Mouse (Mus musculus) testis, adult 2 months (tissue): Measurements from ENCODE around the gene Ablim1. TPM values are rescaled to one million over a fixed set of nuclear protein-coding genes. Genes with fewer than 3 reads are reported as not detected.

ENCODE experiments used
- H3K27ac ChIP-seq: fragments of 200-500 bp; 2 replicates; pipeline ENCODE4 v1.5.1; 2012; ENCODE audit warnings: low read depth, low read length; ENCODE audit not compliant: control insufficient read depth, insufficient read depth
- H3K27me3 ChIP-seq: fragments of 200-500 bp; 2 replicates; pipeline ENCODE4 v1.6.1; 2012; ENCODE audit warnings: mild to moderate bottlenecking, low read length, moderate library complexity; ENCODE audit not compliant: control insufficient read depth, insufficient read depth
- H3K36me3 ChIP-seq: fragments of 200-500 bp; 2 replicates; pipeline ENCODE4 v1.6.1; 2012; ENCODE audit warnings: mild to moderate bottlenecking, low read length; ENCODE audit not compliant: control insufficient read depth, insufficient read depth
- H3K4me1 ChIP-seq: fragments of 200-500 bp; 2 replicates; pipeline ENCODE4 v1.6.1; 2012; ENCODE audit warnings: low read length; ENCODE audit not compliant: control insufficient read depth, insufficient read depth
- H3K4me3 ChIP-seq: fragments of 200-500 bp; 2 replicates; pipeline ENCODE4 v1.5.1; 2012; ENCODE audit warnings: low read depth, mild to moderate bottlenecking, low read length, moderate library complexity, mixed read lengths; ENCODE audit not compliant: control insufficient read depth
- CTCF ChIP-seq: fragments of 200-500 bp; IDR thresholded peaks from 2 replicates; pipeline ENCODE4 v1.5.1; 2012; ENCODE audit warnings: low read depth, mild to moderate bottlenecking, inconsistent platforms, low read length, moderate library complexity; ENCODE audit not compliant: control insufficient read depth, insufficient read depth, insufficient replicate concordance
- POLR2A ChIP-seq: fragments of 200-500 bp; IDR thresholded peaks from 2 replicates; pipeline ENCODE4 v1.6.1; 2012; ENCODE audit warnings: low read depth, mild to moderate bottlenecking, inconsistent platforms, low read length, moderate library complexity; ENCODE audit not compliant: control insufficient read depth
- polyA plus RNA-seq: library from polyadenylated mRNA; depleted of rRNA; stranded (reverse); fragments of >200 nt; gene quantifications from 2 replicates; pipeline ENCODE4 v1.2.3, GENCODE M21; 2012

The Ablim1 gene
- polyA plus RNA-seq, 1 experiment = 3.0 TPM

GRCm38 (mm10) chr19:57274286-57274685 is 40.4 kb downstream of the Ablim1 start:
- peaks cover 18% of the 10 kb centered on the region for H3K4me1 ChIP-seq

GRCm38 (mm10) chr19:57272824-57273613 is 41.7 kb downstream of the Ablim1 start:
- H3K36me3 ChIP-seq = no peaks in the 10 kb centered on the region
- H3K4me1 ChIP-seq = peaks cover 18% of the 10 kb centered on the region
- H3K27me3 ChIP-seq = no peaks in the 10 kb centered on the region
- peak overlapping the region; percentile 15; the same call in 1 of the 2 replicates for H3K4me3 ChIP-seq
- TF ChIP-seq CTCF (no peak), POLR2A (no peak)
- H3K27ac ChIP-seq = no peak overlapping the region

More at GRCm38 (mm10) chr19:57274286-57274685, 40.4 kb downstream of the Ablim1 start:
- Histone ChIP-seq H3K27me3 (no peaks in the 10 kb centered on the region), H3K27ac (no peak overlapping the region), H3K4me3 (peak overlapping the region; percentile 39), H3K36me3 (no peaks in the 10 kb centered on the region)
- TF ChIP-seq POLR2A (no peak), CTCF (no peak)

- TF ChIP-seq CTCF (no peak), POLR2A (no peak)
- Histone ChIP-seq H3K27me3 (no peaks in the 10 kb centered on the region), H3K27ac (no peak overlapping the region), H3K36me3 (no peaks in the 10 kb centered on the region), H3K4me1 (peaks cover 18% of the 10 kb centered on the region), H3K4me3 (no peak overlapping the region)
Measured at GRCm38 (mm10) chr19:57271757-57272156, 43.0 kb downstream of the Ablim1 start.

- H3K4me3 ChIP-seq = no peak overlapping the region
- TF ChIP-seq POLR2A (no peak), CTCF (no peak)
- no peak overlapping the region for H3K27ac ChIP-seq
- H3K36me3 ChIP-seq = no peaks in the 10 kb centered on the region
- peaks cover 18% of the 10 kb centered on the region for H3K4me1 ChIP-seq
- no peaks in the 10 kb centered on the region for H3K27me3 ChIP-seq
Measured at GRCm38 (mm10) chr19:57270711-57271110, 44.0 kb downstream of the Ablim1 start.

- Histone ChIP-seq H3K4me1 (peaks cover 14% of the 10 kb centered on the region), H3K27me3 (no peaks in the 10 kb centered on the region), H3K4me3 (no peak overlapping the region), H3K36me3 (no peaks in the 10 kb centered on the region), H3K27ac (no peak overlapping the region)
- no peak for TF ChIP-seq POLR2A
- no peak for TF ChIP-seq CTCF
Measured at GRCm38 (mm10) chr19:57269791-57270190, 44.9 kb downstream of the Ablim1 start.

- TF ChIP-seq CTCF (no peak), POLR2A (no peak)
Measured at GRCm38 (mm10) chr19:57267531-57267930, 47.2 kb downstream of the Ablim1 start.

GRCm38 (mm10) chr19:57266374-57267085 is 48.2 kb downstream of the Ablim1 start:
- Histone ChIP-seq H3K36me3 (no peaks in the 10 kb centered on the region), H3K27ac (no peak overlapping the region), H3K27me3 (no peaks in the 10 kb centered on the region), H3K4me1 (peaks cover 2% of the 10 kb centered on the region; the same call in 1 of the 2 replicates), H3K4me3 (no peak overlapping the region)
- no peak for TF ChIP-seq POLR2A
- TF ChIP-seq CTCF = no peak

More at GRCm38 (mm10) chr19:57267531-57267930, 47.2 kb downstream of the Ablim1 start:
- Histone ChIP-seq H3K27me3 (no peaks in the 10 kb centered on the region), H3K36me3 (no peaks in the 10 kb centered on the region), H3K4me3 (no peak overlapping the region), H3K27ac (no peak overlapping the region), H3K4me1 (peaks cover 2% of the 10 kb centered on the region; the same call in 1 of the 2 replicates)
